Mouse (Mus musculus) myocyte (in vitro differentiated cells): ENCODE measurements at regions not wholly inside any gene's neighbourhood (a gene's known extent, or its start where the extent isn't known, plus 50 kb on each side); places are given as distances from the start of the nearest gene placed in this dataset.

Source experiments
- H3K27me3 ChIP-seq: one replicate; pipeline ENCODE4 v1.6.1; 2011; ENCODE audit not compliant: control insufficient read depth, insufficient read depth, insufficient read length
- H3K36me3 ChIP-seq: one replicate; pipeline ENCODE4 v1.6.1; 2011; ENCODE audit not compliant: control insufficient read depth, insufficient read depth
- H3K4me2 ChIP-seq: one replicate; pipeline ENCODE4 v1.6.1; 2011; ENCODE audit warnings: low read depth, control low read depth
- H3K4me3 ChIP-seq: one replicate; pipeline ENCODE4 v1.5.1; 2011; ENCODE audit warnings: mild to moderate bottlenecking, control low read depth, moderate library complexity
- H3K79me2 ChIP-seq: one replicate; pipeline ENCODE4 v1.6.1; 2011; ENCODE audit not compliant: control insufficient read depth, insufficient read depth
- H3ac ChIP-seq: one replicate; pipeline ENCODE4 v1.6.1; 2011; ENCODE audit not compliant: control insufficient read depth, insufficient read length
- CEBPB ChIP-seq: IDR thresholded peaks from 2 replicates; pipeline ENCODE4 v1.6.1; 2011; ENCODE audit warnings: mild to moderate bottlenecking, moderate library complexity; ENCODE audit not compliant: poor library complexity, insufficient read depth, severe bottlenecking
- E2F4 ChIP-seq: IDR thresholded peaks from one replicate; pipeline ENCODE4 v1.6.1; 2011; ENCODE audit warnings: mild to moderate bottlenecking, control low read depth, moderate library complexity; ENCODE audit not compliant: insufficient read depth
- MAX ChIP-seq: IDR thresholded peaks from one replicate; pipeline ENCODE4 v1.6.1; 2011; ENCODE audit warnings: low read depth, mild to moderate bottlenecking, control low read depth
- MYOD1 ChIP-seq, 3 experiments: IDR thresholded peaks; one replicate each; pipeline ENCODE4 v1.6.1; 2011; ENCODE audit warnings: control low read depth in 2 of 3, low read depth in 2 of 3, mild to moderate bottlenecking in 2 of 3, moderate library complexity in 1 of 3; ENCODE audit not compliant: insufficient read length in 2 of 3, control insufficient read depth in 1 of 3
- MYOG ChIP-seq, 3 experiments: IDR thresholded peaks; one replicate each; pipeline ENCODE4 v1.6.1; 2011; ENCODE audit warnings: control low read depth in 2 of 3, low read depth in 2 of 3, mild to moderate bottlenecking in 2 of 3; ENCODE audit not compliant: insufficient read length in 2 of 3, control insufficient read depth in 1 of 3, insufficient read depth in 1 of 3
- POLR2A ChIP-seq: IDR thresholded peaks from one replicate; pipeline ENCODE4 v1.6.1; 2011; ENCODE audit warnings: low read depth, mild to moderate bottlenecking, control low read depth, moderate library complexity; ENCODE audit not compliant: insufficient read length
- POLR2AphosphoS2 ChIP-seq: IDR thresholded peaks from one replicate; pipeline ENCODE4 v1.6.1; 2011; ENCODE audit warnings: low read depth, control low read depth; ENCODE audit not compliant: insufficient read length
- REST ChIP-seq: IDR thresholded peaks from one replicate; pipeline ENCODE4 v1.6.1; 2011; ENCODE audit warnings: mild to moderate bottlenecking, control low read depth, moderate library complexity; ENCODE audit not compliant: insufficient read depth, insufficient read length
- SRF ChIP-seq: IDR thresholded peaks from one replicate; pipeline ENCODE4 v1.6.1; 2011; ENCODE audit warnings: low read depth; ENCODE audit not compliant: control insufficient read depth, insufficient read length
- TCF12 ChIP-seq: IDR thresholded peaks from one replicate; pipeline ENCODE4 v1.6.1; 2011; ENCODE audit warnings: mild to moderate bottlenecking, control low read depth; ENCODE audit not compliant: poor library complexity, insufficient read depth, severe bottlenecking
- TCF3 ChIP-seq: IDR thresholded peaks from one replicate; pipeline ENCODE4 v1.6.1; 2011; ENCODE audit warnings: low read depth, control low read depth; ENCODE audit not compliant: insufficient read length
- USF1 ChIP-seq: IDR thresholded peaks from one replicate; pipeline ENCODE4 v1.6.1; 2011; ENCODE audit warnings: low read depth, mild to moderate bottlenecking, control low read depth, moderate library complexity

DNA sequence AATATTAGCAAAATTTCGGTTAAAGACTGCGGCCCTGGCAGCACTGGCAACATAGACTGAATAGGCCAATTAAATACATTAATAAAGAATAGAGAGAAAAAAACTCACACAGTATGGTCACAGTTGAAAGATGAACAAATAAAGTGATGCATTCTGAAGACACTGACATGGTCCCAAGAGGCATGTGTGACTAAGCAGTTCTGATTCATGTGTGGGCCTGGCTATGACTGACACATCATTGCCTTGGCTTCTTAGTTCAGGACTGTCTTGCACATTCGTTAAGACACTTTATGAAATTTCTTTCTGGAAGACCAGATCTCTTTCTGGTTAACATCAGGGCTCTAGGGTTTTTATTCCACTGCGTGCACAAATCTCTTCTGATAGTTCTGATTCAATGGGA lies 438.7 kb downstream of the Gm21750 start:
- Histone ChIP-seq H3K27me3 (no peaks in the 10 kb centered on the region), H3ac (no peak overlapping the region), H3K79me2 (no peaks in the 10 kb centered on the region), H3K36me3 (no peaks in the 10 kb centered on the region), H3K4me2 (no peak overlapping the region), H3K4me3 (no peak overlapping the region)
- no peak for TF ChIP-seq MYOD1 (IDR thresholded peaks at IDR 0.05; ENCODE audit: control insufficient read depth in 1 of 3, insufficient read length in 2 of 3, low read depth in 2 of 3)
- TF ChIP-seq E2F4: no peak
- no peak for TF ChIP-seq TCF12
- TF ChIP-seq MAX: no peak
- TF ChIP-seq SRF: no peak
- no peak for TF ChIP-seq MYOG (IDR thresholded peaks at IDR 0.05; ENCODE audit: control insufficient read depth in 1 of 3, insufficient read depth in 1 of 3, insufficient read length in 2 of 3, low read depth in 2 of 3)
- no peak for TF ChIP-seq CEBPB
- TF ChIP-seq POLR2AphosphoS2: no peak
- TF ChIP-seq POLR2A: no peak
- no peak for TF ChIP-seq TCF3
- no peak for TF ChIP-seq REST
- no peak for TF ChIP-seq USF1

DNA sequence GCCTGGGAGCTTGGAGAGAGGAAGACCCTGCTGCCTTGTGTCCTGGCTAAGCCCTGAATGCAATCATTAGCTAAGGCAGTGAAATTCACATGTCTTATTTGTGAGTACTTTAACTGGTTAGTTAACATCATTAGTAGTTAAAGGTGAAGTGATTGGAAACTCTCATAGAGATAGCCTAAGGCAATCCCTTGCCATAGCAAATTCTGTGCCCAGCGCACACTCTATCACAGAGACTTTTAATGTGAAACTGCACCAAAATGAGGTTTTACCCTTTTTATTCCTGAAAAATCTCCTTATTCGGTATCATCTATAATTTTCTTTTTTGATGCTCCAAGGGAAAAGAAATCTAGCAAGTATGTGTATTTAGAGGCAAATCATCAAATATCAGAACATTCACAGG lies 451.6 kb downstream of the Gm21750 start:
- Histone ChIP-seq H3K27me3 (no peaks in the 10 kb centered on the region), H3K4me2 (no peak overlapping the region), H3K79me2 (no peaks in the 10 kb centered on the region), H3K36me3 (no peaks in the 10 kb centered on the region), H3K4me3 (no peak overlapping the region), H3ac (no peak overlapping the region)
- TF ChIP-seq USF1 (no peak), REST (no peak), POLR2A (no peak), SRF (no peak), MYOG (IDR thresholded peaks at IDR 0.05; ENCODE audit: control insufficient read depth in 1 of 3, insufficient read depth in 1 of 3, insufficient read length in 2 of 3, low read depth in 2 of 3) (no peak), MAX (no peak), POLR2AphosphoS2 (no peak), TCF3 (no peak), CEBPB (no peak), E2F4 (no peak), TCF12 (no peak), MYOD1 (IDR thresholded peaks at IDR 0.05; ENCODE audit: control insufficient read depth in 1 of 3, insufficient read length in 2 of 3, low read depth in 2 of 3) (no peak)

DNA sequence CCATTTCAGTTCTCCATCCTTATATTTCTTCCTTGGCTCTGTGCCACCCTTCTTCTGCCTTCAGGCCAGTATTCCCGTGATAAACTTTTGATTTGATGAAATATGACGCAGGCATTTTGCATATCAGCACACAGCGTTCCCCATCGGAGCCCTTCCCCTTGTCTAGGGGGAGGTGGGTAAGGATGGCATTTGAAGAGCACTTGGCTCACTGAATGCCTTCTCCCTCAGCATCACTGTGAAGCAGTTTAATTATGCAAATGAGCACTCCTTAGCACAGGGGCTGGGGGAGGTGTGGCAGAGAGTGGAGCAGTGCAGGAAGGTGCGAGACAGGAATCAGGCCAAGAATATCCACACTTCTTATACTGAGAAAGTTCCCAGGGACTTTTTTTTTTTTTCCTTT lies 452.1 kb downstream of the Gm21750 start:
- no peak overlapping the region for H3K4me2 ChIP-seq
- TF ChIP-seq USF1: no peak
- TF ChIP-seq SRF: no peak
- no peak for TF ChIP-seq E2F4
- no peak for TF ChIP-seq MAX
- TF ChIP-seq POLR2AphosphoS2: no peak
- no peak for TF ChIP-seq CEBPB
- TF ChIP-seq TCF3: no peak
- no peak for TF ChIP-seq MYOG (IDR thresholded peaks at IDR 0.05; ENCODE audit: control insufficient read depth in 1 of 3, insufficient read depth in 1 of 3, insufficient read length in 2 of 3, low read depth in 2 of 3)
- no peak for TF ChIP-seq TCF12
- TF ChIP-seq MYOD1 (IDR thresholded peaks at IDR 0.05; ENCODE audit: control insufficient read depth in 1 of 3, insufficient read length in 2 of 3, low read depth in 2 of 3): no peak
- TF ChIP-seq REST: no peak
- TF ChIP-seq POLR2A: no peak
- no peak overlapping the region for H3ac ChIP-seq
- H3K36me3 ChIP-seq: no peaks in the 10 kb centered on the region
- no peaks in the 10 kb centered on the region for H3K27me3 ChIP-seq
- no peaks in the 10 kb centered on the region for H3K79me2 ChIP-seq
- no peak overlapping the region for H3K4me3 ChIP-seq

DNA sequence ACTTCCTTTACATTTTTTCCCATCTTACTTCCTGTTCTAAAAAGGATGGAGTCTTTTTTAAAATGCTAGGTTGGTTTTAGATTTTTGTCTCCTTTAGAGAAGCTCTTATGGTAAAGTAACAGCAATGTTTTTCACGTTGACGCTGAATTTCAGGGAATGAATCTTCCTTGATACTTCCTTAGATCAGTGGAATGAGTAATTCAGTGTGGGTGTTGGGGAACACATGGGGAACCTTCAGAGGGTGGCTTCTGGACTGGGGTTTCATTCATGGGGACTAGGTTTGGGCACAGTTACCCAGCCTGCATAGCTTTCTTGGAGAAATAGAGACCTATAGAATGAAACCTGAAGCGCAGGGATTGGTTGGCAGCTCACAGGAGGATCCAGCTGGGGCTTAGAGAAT lies 452.5 kb downstream of the Gm21750 start:
- Histone ChIP-seq H3ac (no peak overlapping the region), H3K4me3 (no peak overlapping the region), H3K27me3 (no peaks in the 10 kb centered on the region), H3K4me2 (no peak overlapping the region), H3K36me3 (no peaks in the 10 kb centered on the region), H3K79me2 (no peaks in the 10 kb centered on the region)
- TF ChIP-seq REST: no peak
- TF ChIP-seq CEBPB: no peak
- no peak for TF ChIP-seq MAX
- TF ChIP-seq USF1: no peak

DNA sequence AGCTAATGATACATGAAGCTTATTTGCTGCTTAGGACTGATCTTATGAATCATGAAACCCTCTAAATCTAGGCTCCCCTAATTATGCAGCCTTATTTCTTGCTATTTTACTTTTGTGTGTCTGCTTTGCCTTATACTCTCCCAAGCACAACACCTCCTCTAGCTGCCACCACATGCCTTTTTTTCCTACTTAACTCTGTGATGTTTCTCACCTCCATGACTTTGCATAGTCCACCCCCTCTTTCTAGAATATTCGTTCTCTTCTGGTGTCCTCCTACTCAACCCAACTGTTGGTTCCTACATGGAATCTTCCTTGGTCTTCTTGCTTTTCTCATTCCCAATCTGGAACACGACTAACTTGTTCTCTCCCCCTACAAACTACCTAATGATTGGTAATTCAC lies 456.7 kb downstream of the Gm21750 start:
- Histone ChIP-seq H3K4me3 (no peak overlapping the region), H3K36me3 (no peaks in the 10 kb centered on the region), H3K79me2 (no peaks in the 10 kb centered on the region), H3K27me3 (no peaks in the 10 kb centered on the region), H3K4me2 (no peak overlapping the region), H3ac (no peak overlapping the region)
- TF ChIP-seq POLR2AphosphoS2 (no peak), MAX (no peak), CEBPB (no peak), USF1 (no peak), SRF (no peak), TCF3 (no peak), REST (no peak), E2F4 (no peak), TCF12 (no peak), POLR2A (no peak), MYOD1 (IDR thresholded peaks at IDR 0.05; ENCODE audit: control insufficient read depth in 1 of 3, insufficient read length in 2 of 3, low read depth in 2 of 3) (no peak), MYOG (IDR thresholded peaks at IDR 0.05; ENCODE audit: control insufficient read depth in 1 of 3, insufficient read depth in 1 of 3, insufficient read length in 2 of 3, low read depth in 2 of 3) (no peak)
